Mouse (Mus musculus) lung, postnatal 0 days (tissue): ENCODE measurements at regions not wholly inside any gene's neighbourhood (a gene's known extent, or its start where the extent isn't known, plus 50 kb on each side); places are given as distances from the start of the nearest gene placed in this dataset.

Experiments
- ATAC-seq: fragments of 200-750 bp; cut with Nextera tagmentation; 2 replicates; pipeline ENCODE4 v1.8.0; 2017; ENCODE audit warnings: moderate library complexity
- DNase-seq: peaks from one replicate; pipeline ENCODE4 v3.0.0-alpha.2; 2016; ENCODE audit warnings: low spot score
- H3K27ac ChIP-seq: fragments of 300-500 bp; sonication (generic); 2 replicates; pipeline ENCODE4 v1.5.1; 2014; ENCODE audit warnings: antibody characterized with exemption, mild to moderate bottlenecking, low read length, mixed read lengths
- H3K27me3 ChIP-seq: fragments of 300-500 bp; sonication (generic); replicated peaks from 2 replicates; pipeline ENCODE4 v1.6.1; 2014; ENCODE audit warnings: low read length, mixed read lengths; ENCODE audit not compliant: insufficient read depth
- H3K36me3 ChIP-seq: fragments of 300-500 bp; sonication (generic); 2 replicates; pipeline ENCODE4 v1.6.1; 2014; ENCODE audit warnings: low read length, mixed read lengths; ENCODE audit not compliant: insufficient read depth
- H3K4me1 ChIP-seq: fragments of 300-500 bp; sonication (generic); 2 replicates; pipeline ENCODE4 v1.6.1; 2014; ENCODE audit warnings: antibody characterized with exemption, low read depth, low read length, mixed read lengths; ENCODE audit not compliant: insufficient read depth
- H3K4me2 ChIP-seq: fragments of 300-500 bp; sonication (generic); replicated peaks from 2 replicates; pipeline ENCODE4 v1.6.1; 2014; ENCODE audit warnings: low read depth, mild to moderate bottlenecking, low read length, moderate library complexity, mixed read lengths
- H3K4me3 ChIP-seq: fragments of 300-500 bp; sonication (generic); 2 replicates; pipeline ENCODE4 v1.5.1; 2014; ENCODE audit warnings: low read depth, low read length
- H3K9ac ChIP-seq: fragments of 300-500 bp; sonication (generic); replicated peaks from 2 replicates; pipeline ENCODE4 v1.6.1; 2014; ENCODE audit warnings: low read depth, mild to moderate bottlenecking
- H3K9me3 ChIP-seq: fragments of 300-500 bp; sonication (generic); 2 replicates; pipeline ENCODE4 v1.6.1; 2016; ENCODE audit warnings: low read length, mixed read lengths
- CTCF ChIP-seq: IDR thresholded peaks from 2 replicates; pipeline ENCODE4 v1.5.1; 2016; ENCODE audit warnings: antibody characterized with exemption, mild to moderate bottlenecking
- EP300 ChIP-seq: IDR thresholded peaks from 2 replicates; pipeline ENCODE4 v1.6.1; 2016; ENCODE audit warnings: antibody characterized with exemption, mild to moderate bottlenecking, control low read depth
- WGBS: fragments of 180-500 bp; shearing (Covaris S2); extraction: QIAGEN DNeasy Blood & Tissue Kit; methylation state at CpG from one replicate; pipeline ENCODE4 v1.1.7; 2014; 5-methylcytosine and 5-hydroxymethylcytosine counted together

DNA sequence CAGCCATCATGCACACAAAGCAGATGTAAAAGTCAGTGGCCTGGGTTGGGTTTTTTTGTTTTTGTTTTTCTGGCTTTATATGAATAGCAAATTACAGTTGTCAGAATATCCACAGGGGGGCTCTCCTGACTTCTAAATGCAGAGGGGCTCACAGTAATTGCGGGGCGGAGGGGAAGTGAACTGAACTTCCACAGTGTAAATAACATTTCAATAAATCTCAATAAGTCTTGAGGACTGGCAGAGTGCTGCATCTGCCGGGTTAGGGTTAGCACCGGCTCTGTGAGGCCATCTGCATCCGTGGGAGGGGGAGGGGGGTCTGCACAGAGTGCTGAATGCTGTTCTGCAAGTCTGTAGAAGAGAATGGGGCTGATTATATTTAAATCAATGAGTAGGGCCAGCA is 50.3 kb upstream of the Arl4c start:
- H3K9me3 ChIP-seq: no peaks in the 10 kb centered on the region

DNA sequence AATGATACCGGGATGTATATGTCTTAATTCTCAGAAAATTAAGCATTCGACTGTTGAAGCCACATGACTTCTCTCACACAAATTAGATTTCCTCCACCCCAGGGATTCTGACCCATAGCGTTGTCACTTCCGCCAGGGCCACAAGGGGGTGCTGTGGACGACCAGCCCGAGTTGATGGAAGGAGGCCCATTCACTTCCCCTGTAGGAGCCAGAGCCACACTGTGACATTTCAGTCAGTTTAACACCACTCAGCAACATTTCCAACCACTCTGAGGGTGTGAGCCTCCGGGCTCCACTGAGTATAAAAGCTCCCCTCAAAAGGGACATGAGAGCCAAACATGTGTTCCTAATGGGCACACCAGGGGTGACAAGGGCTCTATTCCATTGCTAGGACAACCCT is 54.6 kb upstream of the Arl4c start:
- ATAC-seq (peak; percentile 59; the same call in 1 of the 2 replicates), DNase-seq (peak; percentile 37)
- Histone ChIP-seq H3K4me2 (no peak overlapping the region), H3K9ac (no peak overlapping the region), H3K4me3 (no peak overlapping the region), H3K27me3 (no peaks in the 10 kb centered on the region), H3K9me3 (no peaks in the 10 kb centered on the region), H3K36me3 (no peaks in the 10 kb centered on the region), H3K4me1 (0 out of 2 replicates have a peak, but pooled peaks cover 3% of the 10 kb centered on the region), H3K27ac (0 out of 2 replicates have a peak overlapping the region, but pooled peaks have one; percentile 23)
- TF ChIP-seq EP300: no peak
- TF ChIP-seq CTCF: peak; percentile 77
- WGBS: 71% methylated on average over 7 of the region's 7 CpGs

More for the DNA sequence above, 50.3 kb upstream of the Arl4c start:
- ATAC-seq (no peak), DNase-seq (peak; percentile 70)
- Histone ChIP-seq H3K4me1 (no peaks in the 10 kb centered on the region), H3K36me3 (no peaks in the 10 kb centered on the region), H3K4me3 (no peak overlapping the region), H3K27me3 (no peaks in the 10 kb centered on the region), H3K27ac (no peak overlapping the region), H3K4me2 (no peak overlapping the region), H3K9ac (no peak overlapping the region)
- TF ChIP-seq CTCF (peak; percentile 67), EP300 (no peak)
- 4% methylated on average over 5 of the region's 5 CpGs for WGBS

- ATAC-seq (peak; percentile 65), DNase-seq (peak; percentile 49)
- 0 out of 2 replicates have a peak, but pooled peaks cover 3% of the 10 kb centered on the region for H3K4me1 ChIP-seq
- no peak overlapping the region for H3K4me3 ChIP-seq
- H3K9ac ChIP-seq: no peak overlapping the region
- no peaks in the 10 kb centered on the region for H3K27me3 ChIP-seq
- no peaks in the 10 kb centered on the region for H3K9me3 ChIP-seq
- 0 out of 2 replicates have a peak overlapping the region, but pooled peaks have one; percentile 23 for H3K27ac ChIP-seq
- H3K4me2 ChIP-seq: no peak overlapping the region
- no peaks in the 10 kb centered on the region for H3K36me3 ChIP-seq
- TF ChIP-seq EP300 (no peak), CTCF (no peak)
- 44% methylated on average over 7 of the region's 7 CpGs for WGBS
Measured at GRCm38 (mm10) chr1:88757162-88757561, 55.1 kb upstream of the Arl4c start.

GRCm38 (mm10) chr1:88757746-88758145 is 55.7 kb upstream of the Arl4c start:
- H3K9ac ChIP-seq: no peak overlapping the region
- 39% methylated on average over 3 of the region's 3 CpGs for WGBS
- DNase-seq (peak; percentile 35), ATAC-seq (peak; percentile 72)
- no peaks in the 10 kb centered on the region for H3K27me3 ChIP-seq
- H3K9me3 ChIP-seq: no peaks in the 10 kb centered on the region
- H3K4me3 ChIP-seq: no peak overlapping the region
- TF ChIP-seq EP300: no peak
- no peak for TF ChIP-seq CTCF
- H3K36me3 ChIP-seq: no peaks in the 10 kb centered on the region
- H3K27ac ChIP-seq: no peak overlapping the region
- H3K4me1 ChIP-seq: 0 out of 2 replicates have a peak, but pooled peaks cover 3% of the 10 kb centered on the region
- H3K4me2 ChIP-seq: no peak overlapping the region

- no peaks in the 10 kb centered on the region for H3K27me3 ChIP-seq
- H3K4me2 ChIP-seq: no peak overlapping the region
- H3K36me3 ChIP-seq: no peaks in the 10 kb centered on the region
- H3K27ac ChIP-seq: no peak overlapping the region
- 0 out of 2 replicates have a peak, but pooled peaks cover 3% of the 10 kb centered on the region for H3K4me1 ChIP-seq
- H3K4me3 ChIP-seq: no peak overlapping the region
- no peak for DNase-seq
- 59% methylated on average over 11 of the region's 11 CpGs for WGBS
- no peak for ATAC-seq
- H3K9ac ChIP-seq: no peak overlapping the region
- TF ChIP-seq EP300 (no peak), CTCF (no peak; the same call in none of the 2 replicates)
- no peaks in the 10 kb centered on the region for H3K9me3 ChIP-seq
Measured at GRCm38 (mm10) chr1:88760643-88761042, 58.6 kb upstream of the Arl4c start.

DNA sequence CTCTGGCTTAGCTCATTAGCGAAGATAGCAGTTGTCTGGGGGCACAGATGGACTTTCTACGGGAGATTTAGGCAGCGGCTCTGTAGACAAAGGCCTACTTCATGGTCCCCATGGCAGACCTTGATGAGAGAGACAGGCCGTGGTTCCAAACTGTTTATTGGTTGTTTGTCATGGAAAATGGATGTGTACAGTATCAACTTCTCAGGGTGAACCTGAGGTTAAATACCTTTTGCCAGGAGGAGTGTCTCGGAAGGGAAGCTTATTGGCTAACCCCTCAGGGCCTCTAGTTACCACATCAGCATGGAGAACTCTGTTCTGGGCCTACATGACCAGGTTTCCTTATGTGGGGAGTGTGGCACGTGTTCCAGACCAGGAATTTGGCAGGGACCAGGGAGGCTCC is 59.1 kb upstream of the Arl4c start:
- no peak for DNase-seq
- Histone ChIP-seq H3K27ac (no peak overlapping the region), H3K4me3 (no peak overlapping the region), H3K36me3 (no peaks in the 10 kb centered on the region), H3K4me2 (no peak overlapping the region), H3K9ac (no peak overlapping the region), H3K27me3 (no peaks in the 10 kb centered on the region), H3K9me3 (no peaks in the 10 kb centered on the region), H3K4me1 (0 out of 2 replicates have a peak, but pooled peaks cover 3% of the 10 kb centered on the region)
- WGBS: 79% methylated on average over 6 of the region's 6 CpGs
- no peak for ATAC-seq
- TF ChIP-seq EP300 (no peak), CTCF (no peak)
